Mouse (Mus musculus): Measurements from ENCODE around the gene Ush2a. TPM values are rescaled to one million over a fixed set of nuclear protein-coding genes. Genes with fewer than 3 reads are reported as not detected.

Ush2a gene
- polyA plus RNA-seq, 2 experiments, result 0.01 to 0.11 TPM

- Histone ChIP-seq H3K27me3 (ENCODE audit: control insufficient read depth, insufficient read depth, low read length) (peaks cover 13% of the 10 kb centered on the region; the same call in 1 of the 2 replicates), H3K9me3 (ENCODE audit: control insufficient read depth, low read length) (no peaks in the 10 kb centered on the region), H3K4me3 (replicated peaks; ENCODE audit: low read length) (no peak overlapping the region), H3K36me3 (ENCODE audit: control insufficient read depth, insufficient read depth, low read length) (no peaks in the 10 kb centered on the region), H3K27ac (replicated peaks; ENCODE audit: low read depth, low read length) (no peak overlapping the region), H3K4me2 (replicated peaks; ENCODE audit: low read depth, low read length, severe bottlenecking) (no peak overlapping the region), H3K4me1 (ENCODE audit: control insufficient read depth, insufficient read depth, low read length) (peaks cover 8% of the 10 kb centered on the region), H3K9ac (ENCODE audit: low read depth, low read length, severe bottlenecking) (no peak overlapping the region)
- no peak for DNase-seq (ENCODE audit: low spot score)
- 73% methylated on average over 7 of the region's 7 CpGs for whole genome bisulfite sequencing
- TF ChIP-seq POLR2A (IDR thresholded peaks at IDR 0.05; ENCODE audit: borderline replicate concordance, extremely low read depth, insufficient read depth, insufficient read length), result no peak
- ATAC-seq (ENCODE audit: low FRiP score, low read depth), result no peak
Observed at GRCm38 (mm10) chr1:188729179-188729578, 467.4 kb downstream of the Ush2a start.

DNA sequence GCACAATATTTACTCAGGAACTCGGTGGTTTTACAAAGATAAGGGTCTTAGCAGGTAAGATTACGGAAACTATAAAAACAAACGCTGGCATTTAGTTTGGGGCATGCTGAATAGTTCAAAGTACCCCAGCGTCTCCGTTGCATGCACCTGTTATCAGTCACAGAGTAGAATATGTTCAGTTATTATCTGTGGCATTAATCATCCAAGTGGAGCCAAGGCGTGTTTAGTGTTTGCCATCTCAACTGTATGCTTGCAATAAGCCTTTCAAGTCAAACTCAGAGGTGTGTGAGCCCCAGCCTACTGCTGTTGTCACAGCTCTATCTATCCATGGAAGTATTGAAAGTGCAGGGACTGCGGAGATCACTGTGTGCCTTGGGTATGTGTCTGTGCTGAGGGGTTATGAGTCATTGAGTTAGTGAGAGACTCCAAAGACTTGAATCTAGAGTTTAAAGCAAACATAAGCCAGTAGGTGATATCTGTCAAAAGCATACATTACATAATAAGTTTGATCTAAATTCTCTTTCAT is 473.0 kb downstream of the Ush2a start:
- Histone ChIP-seq H3K27me3 (ENCODE audit: control insufficient read depth, insufficient read depth, low read length) (no peaks in the 10 kb centered on the region), H3K36me3 (ENCODE audit: control insufficient read depth, insufficient read depth, low read length) (no peaks in the 10 kb centered on the region), H3K4me1 (ENCODE audit: control insufficient read depth, insufficient read depth, low read length) (no peaks in the 10 kb centered on the region), H3K4me2 (replicated peaks; ENCODE audit: low read depth, low read length, severe bottlenecking) (no peak overlapping the region), H3K4me3 (replicated peaks; ENCODE audit: low read length) (no peak overlapping the region), H3K9ac (ENCODE audit: low read depth, low read length, severe bottlenecking) (no peak overlapping the region), H3K27ac (replicated peaks; ENCODE audit: low read depth, low read length) (no peak overlapping the region), H3K9me3 (ENCODE audit: control insufficient read depth, low read length) (no peaks in the 10 kb centered on the region)
- DNase-seq (ENCODE audit: low spot score) (no peak), ATAC-seq (ENCODE audit: low FRiP score, low read depth) (no peak)
- WGBS, result 76% methylated on average over 7 of the region's 7 CpGs
- no peak for TF ChIP-seq POLR2A (IDR thresholded peaks at IDR 0.05; ENCODE audit: borderline replicate concordance, extremely low read depth, insufficient read depth, insufficient read length)

DNA sequence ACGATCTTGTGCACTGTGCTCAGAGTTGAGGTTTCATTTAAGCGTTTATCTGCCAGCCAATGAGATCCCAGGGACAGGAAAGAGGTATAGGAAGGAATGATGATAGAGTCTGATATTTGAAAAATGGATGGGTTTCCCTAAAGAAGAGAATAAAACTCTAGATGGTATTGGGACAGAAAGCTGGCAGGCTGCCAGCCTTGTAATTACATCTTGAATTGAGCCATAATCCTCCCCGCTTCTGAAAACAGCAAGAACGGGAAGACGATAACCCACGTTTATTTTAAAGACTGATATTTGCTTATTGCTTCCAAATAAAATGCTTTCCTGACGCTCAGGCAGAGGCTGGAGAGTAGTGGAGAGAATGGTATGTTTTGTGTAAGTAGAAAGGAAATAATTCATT is 481.1 kb downstream of the Ush2a start:
- H3K36me3 ChIP-seq (ENCODE audit: control insufficient read depth, insufficient read depth, low read length), result no peaks in the 10 kb centered on the region
- ATAC-seq (ENCODE audit: low FRiP score, low read depth) (no peak), DNase-seq (ENCODE audit: low spot score) (no peak)
- H3K4me1 ChIP-seq (ENCODE audit: control insufficient read depth, insufficient read depth, low read length), result no peaks in the 10 kb centered on the region
- H3K27ac ChIP-seq (replicated peaks; ENCODE audit: low read depth, low read length), result no peak overlapping the region
- no peak overlapping the region for H3K9ac ChIP-seq (ENCODE audit: low read depth, low read length, severe bottlenecking)
- 44% methylated on average over 7 of the region's 7 CpGs for WGBS
- no peaks in the 10 kb centered on the region for H3K27me3 ChIP-seq (ENCODE audit: control insufficient read depth, insufficient read depth, low read length)
- H3K9me3 ChIP-seq (ENCODE audit: control insufficient read depth, low read length), result no peaks in the 10 kb centered on the region
- no peak overlapping the region for H3K4me3 ChIP-seq (replicated peaks; ENCODE audit: low read length)
- no peak overlapping the region for H3K4me2 ChIP-seq (replicated peaks; ENCODE audit: low read depth, low read length, severe bottlenecking)
- no peak for TF ChIP-seq POLR2A (IDR thresholded peaks at IDR 0.05; ENCODE audit: borderline replicate concordance, extremely low read depth, insufficient read depth, insufficient read length)

GRCm38 (mm10) chr1:188755031-188755430 is 493.2 kb downstream of the Ush2a start:
- Histone ChIP-seq H3K4me2 (replicated peaks; ENCODE audit: low read depth, low read length, severe bottlenecking) (no peak overlapping the region), H3K27me3 (ENCODE audit: control insufficient read depth, insufficient read depth, low read length) (no peaks in the 10 kb centered on the region), H3K36me3 (ENCODE audit: control insufficient read depth, insufficient read depth, low read length) (no peaks in the 10 kb centered on the region), H3K9ac (ENCODE audit: low read depth, low read length, severe bottlenecking) (no peak overlapping the region), H3K27ac (replicated peaks; ENCODE audit: low read depth, low read length) (no peak overlapping the region), H3K4me3 (replicated peaks; ENCODE audit: low read length) (no peak overlapping the region), H3K4me1 (ENCODE audit: control insufficient read depth, insufficient read depth, low read length) (no peaks in the 10 kb centered on the region), H3K9me3 (ENCODE audit: control insufficient read depth, low read length) (no peaks in the 10 kb centered on the region)
- ATAC-seq (ENCODE audit: low FRiP score, low read depth) (no peak), DNase-seq (ENCODE audit: low spot score) (no peak)
- 87% methylated on average over 15 of the region's 15 CpGs for WGBS
- no peak for TF ChIP-seq POLR2A (IDR thresholded peaks at IDR 0.05; ENCODE audit: borderline replicate concordance, extremely low read depth, insufficient read depth, insufficient read length)

DNA sequence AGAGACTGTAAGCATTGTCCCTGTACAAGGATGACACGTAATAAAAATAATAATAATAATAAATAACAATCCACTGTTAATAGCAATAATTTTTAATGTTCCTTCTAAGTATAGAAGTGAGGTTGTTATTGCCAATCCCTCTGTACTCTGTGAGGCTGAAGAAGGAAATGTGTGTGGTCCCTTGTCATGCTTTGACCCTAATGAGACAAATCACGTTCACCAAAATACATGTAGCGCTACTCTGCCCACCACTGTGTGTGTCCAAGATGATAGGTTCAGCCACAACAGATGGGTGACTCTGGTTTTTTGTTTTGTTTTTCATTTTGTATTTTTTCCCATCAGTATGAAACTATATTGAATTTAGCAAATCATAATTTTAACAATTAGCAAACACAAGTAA is 498.7 kb downstream of the Ush2a start:
- TF ChIP-seq POLR2A (IDR thresholded peaks at IDR 0.05; ENCODE audit: borderline replicate concordance, extremely low read depth, insufficient read depth, insufficient read length), result no peak
- 74% methylated on average over 3 of the region's 3 CpGs for WGBS

GRCm38 (mm10) chr1:188762463-188762862 is 500.6 kb downstream of the Ush2a start:
- Histone ChIP-seq H3K4me3 (replicated peaks; ENCODE audit: low read length) (no peak overlapping the region), H3K36me3 (ENCODE audit: control insufficient read depth, insufficient read depth, low read length) (no peaks in the 10 kb centered on the region), H3K4me1 (ENCODE audit: control insufficient read depth, insufficient read depth, low read length) (no peaks in the 10 kb centered on the region), H3K9ac (ENCODE audit: low read depth, low read length, severe bottlenecking) (no peak overlapping the region), H3K4me2 (replicated peaks; ENCODE audit: low read depth, low read length, severe bottlenecking) (no peak overlapping the region), H3K27me3 (ENCODE audit: control insufficient read depth, insufficient read depth, low read length) (no peaks in the 10 kb centered on the region), H3K9me3 (ENCODE audit: control insufficient read depth, low read length) (no peaks in the 10 kb centered on the region), H3K27ac (replicated peaks; ENCODE audit: low read depth, low read length) (no peak overlapping the region)
- no peak for DNase-seq (ENCODE audit: low spot score)
- 85% methylated on average over 6 of the region's 6 CpGs for WGBS
- ATAC-seq (ENCODE audit: low FRiP score, low read depth), result no peak
- no peak for TF ChIP-seq POLR2A (IDR thresholded peaks at IDR 0.05; ENCODE audit: borderline replicate concordance, extremely low read depth, insufficient read depth, insufficient read length)

More for the DNA sequence above, 498.7 kb downstream of the Ush2a start:
- no peak for DNase-seq (ENCODE audit: low spot score)
- Histone ChIP-seq H3K27me3 (ENCODE audit: control insufficient read depth, insufficient read depth, low read length) (no peaks in the 10 kb centered on the region), H3K4me3 (replicated peaks; ENCODE audit: low read length) (no peak overlapping the region), H3K9ac (ENCODE audit: low read depth, low read length, severe bottlenecking) (no peak overlapping the region), H3K36me3 (ENCODE audit: control insufficient read depth, insufficient read depth, low read length) (no peaks in the 10 kb centered on the region), H3K27ac (replicated peaks; ENCODE audit: low read depth, low read length) (no peak overlapping the region), H3K9me3 (ENCODE audit: control insufficient read depth, low read length) (no peaks in the 10 kb centered on the region), H3K4me1 (ENCODE audit: control insufficient read depth, insufficient read depth, low read length) (no peaks in the 10 kb centered on the region), H3K4me2 (replicated peaks; ENCODE audit: low read depth, low read length, severe bottlenecking) (no peak overlapping the region)
- no peak for ATAC-seq (ENCODE audit: low FRiP score, low read depth)
